Mouse (Mus musculus): ENCODE data around the gene Cyp1b1.
A peak's percentile ranks its signal among the peaks of the same experiment; 100 is the strongest.

Cyp1b1 gene

DNA sequence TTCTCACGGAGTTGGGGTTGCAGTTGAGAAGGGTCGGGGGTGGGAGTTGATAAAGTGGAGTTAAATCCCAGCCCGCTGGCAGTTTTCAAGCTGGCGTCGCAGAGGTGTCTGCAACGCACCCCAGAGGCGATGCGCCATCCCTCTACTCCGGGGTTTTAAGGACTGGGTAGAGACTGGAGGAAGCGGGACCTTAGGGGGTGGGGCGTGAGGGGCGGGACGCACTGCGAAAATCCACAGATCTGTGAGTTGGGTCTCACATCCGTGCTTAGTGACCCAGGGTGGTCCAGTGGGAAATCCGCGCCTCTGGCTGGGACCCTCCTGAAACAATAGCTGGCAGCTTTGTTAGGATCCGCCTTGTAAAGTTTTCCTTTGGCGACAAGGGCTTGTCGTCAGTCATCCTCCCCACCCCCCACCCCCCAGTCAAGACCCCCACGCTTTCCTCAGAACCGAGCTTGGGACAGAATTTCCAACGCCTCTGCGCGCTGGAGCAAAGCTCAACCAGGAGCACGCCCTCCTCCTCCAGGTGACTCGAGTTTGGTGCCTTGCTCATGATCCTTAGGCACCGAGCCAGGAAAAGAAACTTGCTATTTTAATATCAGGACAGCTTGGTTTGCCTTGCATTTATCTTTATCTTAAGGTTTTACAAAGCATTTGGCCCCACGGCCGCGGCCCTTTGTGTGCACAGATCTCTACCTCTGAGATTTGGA lies at the start of gene Cyp1b1:
Gene Cyp1b1, minus strand, starts transcription at position 131 of the 707 bp plus-strand sequence.
- DNase-seq (ENCODE audit: low spot score in 2 of 2): peak; percentile 47 to 49

DNA sequence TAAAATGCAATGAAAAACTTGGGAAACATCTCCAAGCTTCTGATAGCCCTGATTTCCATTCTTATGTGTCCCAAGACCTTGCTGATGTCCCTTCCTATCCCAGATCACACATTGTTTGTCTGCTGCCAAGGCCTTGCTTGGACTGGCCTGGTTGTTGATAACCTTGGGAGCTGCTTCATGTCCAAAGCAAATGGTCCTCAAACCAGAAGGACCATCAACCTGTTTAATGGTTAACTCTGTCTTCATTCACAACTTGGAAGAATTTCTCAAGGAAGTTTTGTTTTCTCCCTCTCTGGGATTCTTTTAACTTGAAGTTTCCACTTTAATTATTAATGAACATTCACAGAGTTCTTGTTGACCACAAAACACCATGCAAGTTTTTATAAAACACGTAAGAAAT lies 47.0 kb upstream of the Cyp1b1 start:
- DNase-seq (ENCODE audit: low spot score in 2 of 2): no peak

- no peak for DNase-seq (ENCODE audit: low spot score in 2 of 2)
Measured at GRCm38 (mm10) chr17:79753831-79754230, 39.0 kb upstream of the Cyp1b1 start.

DNA sequence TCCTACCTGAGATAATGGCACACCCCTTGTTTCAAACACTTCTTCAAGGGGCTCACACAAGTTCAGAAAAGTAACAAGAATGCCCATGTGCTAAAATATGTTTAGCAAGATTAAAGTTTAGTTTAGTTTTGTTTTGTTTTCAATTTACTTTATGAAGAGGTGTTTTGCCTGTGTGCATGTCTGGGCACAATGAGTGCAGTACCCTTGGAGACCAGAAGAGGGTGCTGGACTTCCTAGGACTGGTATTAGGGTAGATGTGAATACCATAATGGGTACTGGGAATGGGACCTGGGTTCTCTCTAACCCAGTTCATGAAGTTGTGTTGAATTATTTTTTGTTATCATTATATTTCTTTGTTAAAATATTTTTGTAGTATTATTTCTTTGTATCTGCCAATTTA lies 38.0 kb upstream of the Cyp1b1 start:
- no peak for DNase-seq (ENCODE audit: low spot score in 2 of 2)

- peak in 1 of 2 experiments; percentile 38 for DNase-seq (ENCODE audit: low spot score in 2 of 2)
Measured at GRCm38 (mm10) chr17:79751661-79752191, 36.9 kb upstream of the Cyp1b1 start.

- DNase-seq (ENCODE audit: low spot score in 2 of 2): no peak
Measured at GRCm38 (mm10) chr17:79749647-79750046, 34.8 kb upstream of the Cyp1b1 start.

DNA sequence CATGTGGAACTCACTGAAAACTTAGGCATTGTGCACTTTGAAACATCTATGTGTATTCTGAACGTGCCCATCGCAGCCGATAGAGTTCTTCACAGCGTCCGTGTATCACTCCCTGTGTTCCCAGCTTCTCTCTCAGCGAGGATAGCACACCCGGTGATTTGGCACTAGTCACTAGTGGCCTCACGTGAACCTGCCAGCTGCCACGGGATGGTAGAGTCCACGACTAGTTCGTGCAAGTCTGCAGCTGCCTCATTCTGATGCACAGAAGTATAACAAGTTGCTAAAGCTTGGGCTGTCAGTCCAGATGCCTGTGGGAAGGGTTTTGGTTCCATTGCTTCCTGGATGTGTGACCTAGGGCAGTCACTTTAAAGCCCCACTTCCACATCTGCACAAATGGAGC lies 32.1 kb upstream of the Cyp1b1 start:
- no peak for DNase-seq (ENCODE audit: low spot score in 2 of 2)

DNA sequence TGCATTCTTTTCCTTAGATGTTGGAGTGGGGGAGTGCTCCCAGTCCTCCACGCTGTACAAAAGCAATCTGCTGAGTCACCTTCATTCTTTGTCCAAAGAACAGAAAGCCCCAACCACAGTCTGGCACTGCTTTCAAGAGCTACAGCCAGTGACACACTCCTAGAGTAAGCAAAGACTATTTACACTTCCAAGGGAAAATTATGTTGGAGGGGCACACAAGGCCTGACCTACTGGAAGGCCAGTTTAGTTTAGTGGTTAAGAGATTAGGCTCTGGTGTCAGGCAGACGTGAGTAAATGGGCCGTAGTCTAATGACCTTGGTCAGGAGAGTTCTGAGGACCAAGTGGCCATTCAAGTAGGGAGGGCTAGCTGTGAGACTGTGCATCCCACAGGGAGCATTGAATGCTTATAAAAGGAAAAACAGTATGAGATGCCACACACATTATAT lies 31.3 kb upstream of the Cyp1b1 start:
- peak; percentile 40 for DNase-seq (ENCODE audit: low spot score in 2 of 2)

DNA sequence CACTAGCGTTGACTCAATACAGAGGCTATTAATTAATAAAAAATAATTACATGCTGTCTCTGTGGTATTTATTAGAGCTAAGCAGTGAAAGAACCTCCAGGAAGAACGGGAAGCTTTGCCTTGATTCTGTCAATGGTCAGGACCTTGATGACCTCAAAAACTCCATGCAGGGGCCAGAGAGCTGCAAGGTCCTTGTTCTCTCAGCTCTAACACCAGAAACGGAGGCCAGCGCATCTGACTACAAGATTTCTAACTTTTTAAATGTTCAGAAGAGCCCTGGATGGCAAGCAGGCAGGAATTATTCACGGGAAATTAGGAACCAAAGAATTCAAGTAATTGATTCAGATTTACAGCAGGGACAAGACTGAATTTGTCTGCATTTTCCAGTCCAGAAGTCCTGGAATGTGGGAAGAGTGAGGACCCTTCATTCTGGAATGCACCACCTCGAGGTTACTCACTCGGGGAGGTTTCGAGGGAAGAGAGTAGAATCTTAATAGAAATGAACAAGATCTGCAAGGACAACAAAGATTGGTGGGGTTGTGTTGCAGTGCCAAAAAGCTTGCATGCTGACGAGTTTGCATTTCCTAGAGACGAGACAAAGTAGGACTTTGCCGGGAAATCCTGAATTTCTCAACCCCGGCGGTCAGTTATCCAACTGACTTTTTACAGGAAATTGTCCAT lies 30.3 kb upstream of the Cyp1b1 start:
- DNase-seq (ENCODE audit: low spot score in 2 of 2): no peak

- DNase-seq (ENCODE audit: low spot score in 2 of 2): no peak
Measured at GRCm38 (mm10) chr17:79743507-79743906, 28.6 kb upstream of the Cyp1b1 start.

GRCm38 (mm10) chr17:79742635-79743034 lies 27.8 kb upstream of the Cyp1b1 start:
- DNase-seq (ENCODE audit: low spot score in 2 of 2): no peak

DNA sequence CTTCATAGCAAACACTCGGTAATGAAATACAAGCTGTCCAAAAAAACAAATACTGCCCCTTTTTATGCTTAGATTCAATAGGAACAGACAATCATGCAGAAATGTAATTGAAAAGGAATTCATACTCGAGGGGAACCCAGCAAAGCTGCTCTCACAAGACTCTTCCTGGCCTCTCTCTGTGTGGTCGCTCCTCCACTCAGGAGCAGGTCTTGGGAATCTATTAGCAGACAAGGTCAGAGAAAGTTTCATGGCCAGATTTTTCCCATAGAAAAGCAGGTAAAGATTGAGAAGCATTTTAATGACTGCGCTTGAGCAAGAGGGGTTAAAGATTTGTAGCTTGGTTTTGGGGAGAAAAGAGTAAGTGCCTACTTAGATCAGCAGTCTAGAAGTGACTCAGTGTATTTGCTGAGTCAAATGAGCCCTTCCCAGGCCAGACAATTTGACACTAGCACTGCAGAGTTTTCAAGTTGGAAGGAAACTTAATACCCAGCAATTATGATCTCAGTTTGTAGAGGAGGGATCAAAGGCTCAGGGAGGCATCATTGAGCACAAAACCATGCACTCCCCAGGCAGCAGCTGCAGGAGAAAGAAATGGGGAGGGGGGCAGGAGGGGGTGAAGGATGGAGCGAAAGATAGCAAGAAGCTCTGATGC lies 24.1 kb upstream of the Cyp1b1 start:
- no peak for DNase-seq (ENCODE audit: low spot score in 2 of 2)

DNA sequence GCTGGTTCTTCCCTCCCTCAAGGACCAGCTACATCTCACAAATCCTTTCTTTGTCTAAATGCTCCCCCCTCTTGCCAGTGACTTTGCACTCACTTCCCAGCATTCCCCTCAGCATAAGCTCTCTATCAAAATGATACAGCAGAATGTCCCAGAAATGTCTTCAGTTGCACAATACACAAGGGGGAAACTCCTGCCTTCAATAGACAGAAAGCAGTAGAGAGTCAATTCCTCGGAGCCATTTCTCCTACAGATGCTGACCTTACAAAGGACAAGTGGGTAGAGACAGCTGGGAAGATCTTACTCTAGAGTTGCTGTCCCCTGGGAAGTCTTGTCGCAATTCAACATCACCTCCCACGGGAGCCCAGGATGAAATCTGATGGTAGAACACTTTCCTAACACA lies 22.7 kb upstream of the Cyp1b1 start:
- peak; percentile 59 to 60 for DNase-seq (ENCODE audit: low spot score in 2 of 2)

DNA sequence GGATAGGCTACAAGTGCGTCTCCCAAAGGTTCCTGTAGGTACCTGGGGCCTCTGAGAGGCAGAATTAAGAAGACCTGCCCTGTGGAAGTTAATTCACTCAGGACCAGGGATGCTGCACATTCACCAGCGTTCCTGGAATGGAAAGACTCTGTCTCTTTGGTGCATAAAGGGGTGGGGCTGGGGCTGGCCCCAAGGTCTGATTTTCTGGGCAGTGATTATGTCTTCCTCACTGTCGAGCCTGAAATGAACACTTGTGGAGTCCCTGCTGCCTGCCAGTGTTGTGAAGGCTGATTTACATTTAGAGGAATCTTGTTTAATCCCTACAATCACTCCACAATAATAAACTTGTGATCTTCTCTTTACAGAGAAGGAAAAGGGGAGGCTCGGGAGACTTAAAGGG lies 18.2 kb upstream of the Cyp1b1 start:
- no peak for DNase-seq (ENCODE audit: low spot score in 2 of 2)

- DNase-seq (ENCODE audit: low spot score in 2 of 2): no peak
Measured at GRCm38 (mm10) chr17:79730988-79731387, 16.1 kb upstream of the Cyp1b1 start.

DNA sequence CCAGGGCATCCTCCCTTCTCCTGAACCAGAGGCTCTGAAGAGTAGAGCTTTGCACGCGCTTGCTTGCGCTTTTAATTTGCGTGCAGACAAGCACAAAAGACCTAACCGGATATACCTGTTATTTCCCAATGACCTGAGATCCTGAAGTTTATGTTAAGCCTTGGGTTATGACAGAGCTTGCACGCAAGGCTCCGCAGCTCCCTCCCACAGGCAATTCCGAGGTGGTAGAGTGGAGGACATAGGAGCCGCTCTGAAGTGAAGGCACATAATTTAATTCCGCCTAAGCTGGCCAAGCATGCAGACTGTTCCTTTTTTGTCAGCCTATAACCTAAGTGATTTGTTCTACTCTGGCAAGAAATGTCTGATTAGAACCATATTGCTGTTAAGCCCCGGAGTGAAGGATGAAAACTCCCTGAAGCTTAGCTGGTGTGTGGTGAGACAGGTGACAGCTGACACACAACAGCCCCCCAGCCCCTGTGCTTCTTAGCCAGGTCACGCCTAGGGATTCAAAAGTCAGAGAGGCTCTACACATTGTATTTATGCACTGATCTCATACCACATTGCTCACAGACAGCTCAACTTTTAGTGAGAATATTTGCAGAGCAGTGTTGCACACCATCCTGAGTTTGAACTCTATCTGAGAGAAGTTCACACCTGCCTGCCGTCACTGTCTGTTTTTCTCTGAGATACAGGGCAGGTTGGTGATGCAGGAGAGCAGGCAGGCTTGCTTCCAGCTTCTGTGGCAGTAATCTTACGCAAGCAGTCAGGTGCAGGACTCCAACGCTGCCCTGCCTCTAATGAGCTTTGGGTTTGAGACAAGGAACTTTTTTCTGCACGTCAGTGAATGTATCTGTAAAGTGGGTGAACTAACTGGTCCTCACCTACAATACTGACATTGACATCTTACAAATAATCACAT lies 14.0 kb upstream of the Cyp1b1 start:
- DNase-seq (ENCODE audit: low spot score in 2 of 2): no peak

GRCm38 (mm10) chr17:79728053-79728584 lies 13.3 kb upstream of the Cyp1b1 start:
- no peak for DNase-seq (ENCODE audit: low spot score in 2 of 2)

- DNase-seq (ENCODE audit: low spot score in 2 of 2): peak in 1 of 2 experiments; percentile 49
Measured at GRCm38 (mm10) chr17:79726613-79727012, 11.8 kb upstream of the Cyp1b1 start.

- no peak for DNase-seq (ENCODE audit: low spot score in 2 of 2)
Measured at GRCm38 (mm10) chr17:79720681-79721080, 5.8 kb upstream of the Cyp1b1 start.

GRCm38 (mm10) chr17:79715649-79716143 lies 835 bp upstream of the Cyp1b1 start:
- DNase-seq (ENCODE audit: low spot score in 2 of 2): peak; percentile 74 to 86

DNA sequence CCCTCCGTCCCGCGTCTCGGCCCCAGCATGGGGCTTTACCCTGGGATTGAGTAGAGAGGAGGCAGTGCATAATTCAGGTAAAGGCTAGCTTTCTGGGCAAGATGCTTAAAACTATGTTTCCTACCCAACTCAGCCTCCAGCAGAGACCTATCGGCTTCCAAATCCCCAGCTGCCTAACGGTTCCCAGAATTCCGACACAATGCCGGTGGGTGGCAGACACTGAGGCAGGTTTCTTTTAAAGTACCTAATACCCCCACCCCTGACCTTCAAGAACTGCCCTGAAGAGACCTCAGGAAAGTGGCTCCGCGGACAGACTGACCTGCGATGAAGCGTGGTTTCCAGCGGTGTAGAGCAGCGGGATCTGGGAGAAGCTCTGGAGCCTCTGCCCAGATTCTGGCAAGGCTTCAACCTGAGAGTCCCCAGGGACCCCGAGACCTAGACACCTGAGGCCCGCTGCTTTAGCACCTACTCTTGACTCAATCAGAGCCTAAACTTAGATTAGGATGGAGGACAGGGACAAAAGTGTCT lies 429 bp downstream of the Cyp1b1 start:
- no peak for DNase-seq (ENCODE audit: low spot score in 2 of 2)

Measured in heart, adult 9 months (tissue).